Mouse (Mus musculus) adrenal gland, adult (tissue): Measurements from ENCODE around the gene Fblim1.
A peak's percentile ranks its signal among the peaks of the same experiment; 100 is the strongest.

Experiments used
- DNase-seq, 2 experiments: peaks; one replicate each; pipeline ENCODE4 v3.0.0; 2022 to 2023; ENCODE audit warnings: low spot score in 1 of 2; ENCODE audit not compliant: inconsistent age in 2 of 2

Gene Fblim1

DNA sequence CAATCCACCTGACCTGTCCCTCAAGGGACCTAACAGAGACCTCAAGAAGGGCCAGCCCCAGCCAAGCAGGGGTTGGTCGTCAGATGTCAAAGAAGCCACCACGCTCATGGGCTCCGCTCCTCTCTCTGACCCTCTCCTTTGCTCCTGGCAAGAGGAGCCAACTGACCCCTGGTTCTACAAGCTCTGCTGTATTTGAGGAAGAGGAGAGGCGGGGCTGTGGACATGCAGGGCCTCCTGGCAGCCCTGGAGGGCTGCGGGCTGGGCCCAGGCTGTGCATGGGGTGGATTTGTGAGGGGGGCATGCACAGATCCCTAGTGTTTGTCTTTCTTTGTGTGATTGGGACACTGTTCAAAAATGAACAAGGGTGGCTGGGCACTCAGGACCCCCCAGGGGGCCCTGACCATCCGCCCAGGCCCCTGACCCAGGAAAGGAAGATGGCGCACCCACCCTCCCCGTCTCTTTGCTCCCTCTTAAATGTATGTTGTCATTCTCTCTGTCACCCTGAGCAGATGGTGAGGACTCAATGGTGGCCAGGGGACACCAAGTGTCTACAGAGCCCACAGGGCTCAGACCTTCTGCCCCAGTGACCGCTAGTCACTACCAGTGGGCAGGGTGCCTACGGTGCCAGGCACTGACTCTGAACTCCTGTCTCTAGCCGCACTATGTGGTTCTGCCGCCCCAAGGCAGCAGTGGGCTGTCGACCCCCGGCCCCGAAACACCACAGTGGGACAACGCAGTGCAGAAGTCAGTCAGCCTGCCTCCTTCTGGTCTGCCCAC lies 20.1 kb upstream of the Fblim1 start:
- no peak for DNase-seq

DNA sequence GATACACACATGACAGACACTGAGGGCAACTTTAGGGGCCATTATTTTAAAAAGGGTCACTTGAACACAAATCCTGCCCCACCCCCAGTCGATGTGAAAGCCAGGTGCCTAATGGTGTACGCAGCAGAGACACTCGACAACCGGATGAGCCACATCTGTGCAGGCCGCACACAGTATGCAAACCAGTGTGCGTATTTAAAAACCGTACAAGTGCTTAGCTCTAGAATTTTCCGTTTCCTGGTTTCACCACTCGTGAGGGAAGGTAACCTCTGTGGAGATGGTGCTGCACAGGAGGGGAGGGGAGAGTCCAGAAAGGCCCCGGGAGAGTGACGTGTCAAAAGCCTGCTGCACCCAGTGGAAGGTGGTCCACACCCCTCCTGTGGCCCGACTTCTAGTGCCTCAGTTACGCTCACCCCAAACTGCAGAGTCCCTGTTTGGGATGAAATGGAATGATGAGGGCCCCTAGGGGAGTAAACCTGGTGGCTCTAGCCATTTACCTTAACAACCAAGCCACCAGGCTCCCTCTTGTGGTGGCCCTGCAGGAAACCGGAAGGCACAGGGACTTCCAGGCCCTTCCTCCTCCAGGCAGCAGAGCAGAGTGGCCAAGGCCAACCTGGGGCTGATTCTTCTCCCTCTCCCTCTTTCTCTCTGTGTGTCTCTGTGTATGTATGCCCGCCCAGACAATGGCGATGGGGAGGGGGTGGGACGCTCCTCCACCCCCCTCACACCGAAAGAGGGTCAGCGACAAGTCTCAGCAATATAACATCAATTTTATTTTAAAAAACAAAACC lies 19.3 kb upstream of the Fblim1 start:
- DNase-seq, result peak; percentile 64 to 72

- peak in 1 of 2 experiments; percentile 63 for DNase-seq
Measured at GRCm38 (mm10) chr4:141624134-141624533, 18.2 kb upstream of the Fblim1 start.

DNA sequence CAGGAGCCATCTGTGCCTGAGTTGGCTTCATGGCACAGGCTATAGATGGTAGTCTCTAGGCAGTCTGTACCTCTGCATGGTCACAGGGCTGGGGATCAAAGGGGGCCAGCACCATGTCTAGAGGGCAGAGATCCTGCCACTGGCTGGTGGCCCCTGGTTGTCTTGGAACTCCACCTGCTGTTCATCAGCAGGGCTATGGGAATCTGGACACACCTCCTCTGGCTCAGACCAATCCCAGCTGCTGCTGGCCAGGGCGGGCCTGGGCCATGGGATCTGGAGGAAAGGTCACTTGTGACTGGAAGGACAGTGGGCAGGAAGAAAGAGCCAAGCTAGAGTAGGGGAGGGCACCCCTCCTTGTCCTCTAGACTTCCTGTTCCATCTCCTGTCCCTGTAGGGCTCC lies 17.8 kb upstream of the Fblim1 start, which contains the start of gene Slc25a34:
Gene Slc25a34, minus strand, starts transcription at position 156 of the 400 bp plus-strand sequence.
- peak; percentile 91 to 92 for DNase-seq

DNA sequence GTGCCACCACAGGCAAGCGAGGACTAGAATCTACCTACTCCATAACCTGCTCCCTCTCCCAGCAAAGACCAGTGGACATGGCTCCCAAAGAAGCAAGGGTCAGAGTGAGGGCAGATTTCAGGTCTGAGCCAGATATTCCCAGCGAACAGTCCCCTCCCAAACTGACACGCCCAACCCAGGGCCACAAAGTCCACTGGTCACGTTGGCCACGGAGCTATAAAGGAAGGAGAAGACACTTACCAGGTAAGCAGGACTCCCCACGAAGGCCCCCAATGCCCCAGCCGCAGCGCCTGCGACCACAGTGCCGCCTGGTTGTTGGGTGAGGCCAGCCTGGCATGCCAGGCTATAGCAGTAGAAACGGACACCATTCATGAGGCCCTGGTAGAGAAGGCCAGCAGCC lies 17.1 kb upstream of the Fblim1 start:
- no peak for DNase-seq

GRCm38 (mm10) chr4:141622580-141622979 lies 16.7 kb upstream of the Fblim1 start:
- no peak for DNase-seq

GRCm38 (mm10) chr4:141622091-141622490 lies 16.2 kb upstream of the Fblim1 start:
- no peak for DNase-seq

GRCm38 (mm10) chr4:141621297-141621696 lies 15.4 kb upstream of the Fblim1 start:
- no peak for DNase-seq

DNA sequence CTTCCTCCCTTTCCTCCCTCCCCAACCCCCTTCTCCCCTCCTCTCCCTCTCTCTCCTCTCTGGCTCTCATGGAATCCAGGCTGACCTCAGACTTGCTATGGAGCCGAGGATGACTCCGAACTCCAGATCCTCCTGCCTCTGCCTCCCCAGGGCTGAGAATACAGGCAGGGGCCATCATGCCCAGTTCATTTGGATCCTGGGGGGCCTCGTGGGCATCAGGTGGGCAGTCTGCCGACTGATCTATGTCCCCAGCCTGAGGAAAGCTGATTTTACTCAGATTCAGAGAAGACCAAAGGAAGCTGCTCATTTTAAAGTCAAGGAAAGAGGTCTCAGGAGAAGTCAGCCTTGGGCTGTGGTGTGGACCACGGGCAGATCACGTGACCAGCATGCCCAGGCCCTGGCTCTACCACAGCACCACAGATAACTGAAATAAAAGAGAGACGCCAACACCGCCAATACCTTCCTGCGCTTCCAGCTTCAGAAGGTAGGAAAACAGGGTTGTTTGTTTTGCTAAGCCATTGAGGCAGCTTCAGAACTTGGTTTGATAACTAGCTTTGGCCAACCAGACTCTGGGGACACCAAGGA lies 13.5 kb upstream of the Fblim1 start:
- DNase-seq, result no peak

DNA sequence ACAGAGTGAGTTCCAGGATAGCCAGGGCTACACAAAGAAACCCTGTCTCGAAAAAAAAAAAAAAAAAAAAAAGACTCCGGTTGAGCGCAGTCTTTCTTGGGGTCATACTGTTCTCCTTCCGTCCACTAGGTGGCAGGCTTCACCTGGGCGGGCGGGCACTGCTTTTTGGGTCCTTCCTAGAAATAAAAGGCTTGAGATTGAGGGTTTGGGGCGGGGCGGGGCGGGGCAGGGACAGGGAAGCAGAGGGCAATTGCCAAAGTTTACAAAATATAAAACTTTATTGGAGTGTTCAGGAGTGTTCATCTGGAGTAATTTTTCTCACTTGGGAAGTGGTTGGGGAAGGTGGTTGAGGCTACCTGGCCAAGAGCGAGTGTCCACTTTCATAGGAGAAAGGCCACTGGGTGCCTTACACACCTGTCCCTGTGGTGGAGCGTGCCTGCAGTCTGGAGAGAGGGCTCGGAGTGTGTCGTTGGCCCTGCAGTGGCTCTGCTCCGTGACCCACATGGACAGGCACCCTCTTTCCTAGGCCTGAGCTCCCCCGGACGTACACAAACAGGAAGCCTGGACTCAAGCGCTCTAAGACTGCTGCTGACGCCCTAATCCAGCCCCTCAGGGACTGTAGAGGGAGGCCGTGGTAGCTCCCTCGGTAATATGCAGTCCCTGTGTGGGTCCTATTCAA lies 12.8 kb upstream of the Fblim1 start, which contains the start of gene Tmem82:
Gene Tmem82, minus strand, starts transcription at position 69 of the 679 bp plus-strand sequence.
- DNase-seq, result peak; percentile 65 to 87

GRCm38 (mm10) chr4:141617863-141618564 lies 12.1 kb upstream of the Fblim1 start:
- peak; percentile 56 to 71 for DNase-seq

DNA sequence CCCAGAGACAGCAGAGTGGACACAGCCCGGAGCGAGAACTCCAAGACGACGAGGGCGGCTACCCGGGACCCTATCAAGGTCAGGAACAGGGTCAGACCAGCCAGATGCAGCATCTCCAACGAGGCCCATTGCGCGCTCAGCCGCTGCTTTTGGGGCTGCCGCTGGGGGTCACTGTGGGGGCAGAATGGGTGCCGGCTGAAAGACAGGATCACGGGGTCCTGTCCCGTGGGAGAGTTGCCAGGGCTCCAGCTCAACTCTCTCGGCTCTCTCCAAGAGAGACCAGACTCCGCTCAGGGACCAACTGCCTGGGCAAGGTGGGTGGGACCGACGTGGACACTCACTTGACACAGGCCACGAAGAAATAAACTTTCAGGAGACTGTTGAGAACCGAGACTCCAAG lies 11.4 kb upstream of the Fblim1 start:
- peak; percentile 81 to 83 for DNase-seq

DNA sequence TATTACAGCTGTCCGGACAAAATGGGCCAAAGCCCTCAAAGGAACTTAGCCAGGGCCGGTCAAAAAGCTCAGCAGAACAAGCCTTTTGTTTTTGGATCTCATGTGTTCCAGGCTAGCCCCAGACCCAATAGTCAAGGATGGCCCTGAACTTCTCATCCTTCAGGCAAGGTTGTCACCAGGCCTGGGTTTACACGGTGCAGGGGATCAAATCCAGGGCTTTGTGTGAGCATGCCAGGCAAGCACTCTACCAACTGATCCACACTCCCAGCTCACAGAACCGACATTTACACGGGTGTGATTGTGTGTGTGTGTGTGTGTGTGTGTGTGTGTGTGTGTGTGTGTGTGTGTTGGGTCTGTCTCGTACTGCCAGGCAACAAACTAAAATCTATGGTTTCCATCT lies 10.9 kb upstream of the Fblim1 start:
- DNase-seq, result no peak

DNA sequence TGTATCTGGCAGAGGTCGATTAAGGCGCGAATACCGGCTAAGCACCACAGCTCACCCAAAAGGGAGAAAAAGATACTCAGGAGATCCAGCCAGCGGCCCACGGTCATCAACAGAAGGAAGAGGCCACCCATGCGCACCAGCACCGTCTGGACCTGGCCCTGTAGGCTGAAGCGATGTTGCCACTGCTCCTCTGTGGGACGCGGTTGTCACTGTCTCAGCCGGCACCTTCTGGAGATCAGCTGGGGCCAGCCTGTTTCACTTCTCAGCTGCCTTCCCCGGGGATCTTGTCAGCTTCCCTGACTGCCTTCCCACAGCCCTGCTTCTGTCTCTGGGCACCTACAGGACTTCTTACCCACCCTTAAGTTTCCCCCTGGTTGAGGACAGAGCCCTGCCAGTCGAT lies 9.1 kb upstream of the Fblim1 start:
- DNase-seq, result no peak

DNA sequence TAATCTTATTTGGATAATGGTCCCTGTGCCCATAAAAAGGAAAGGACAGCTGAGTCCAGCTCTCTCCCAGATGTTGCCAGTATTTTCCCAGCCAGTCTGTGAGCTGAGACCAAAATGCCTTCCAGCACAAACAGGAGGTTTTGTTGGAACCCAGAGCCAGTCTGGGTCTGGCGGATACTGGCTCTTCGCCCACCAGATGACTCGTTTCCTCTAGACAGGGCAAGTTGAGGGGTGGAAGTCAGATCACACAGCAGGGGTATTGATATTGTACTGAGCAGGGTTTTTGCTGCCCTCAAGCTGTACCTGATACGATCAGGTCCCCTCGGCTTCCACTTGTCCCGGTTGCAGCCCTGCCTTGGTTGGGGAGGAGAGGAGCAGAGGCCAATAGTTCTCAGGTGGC lies 3.6 kb upstream of the Fblim1 start:
- peak in 1 of 2 experiments; percentile 63 for DNase-seq

DNA sequence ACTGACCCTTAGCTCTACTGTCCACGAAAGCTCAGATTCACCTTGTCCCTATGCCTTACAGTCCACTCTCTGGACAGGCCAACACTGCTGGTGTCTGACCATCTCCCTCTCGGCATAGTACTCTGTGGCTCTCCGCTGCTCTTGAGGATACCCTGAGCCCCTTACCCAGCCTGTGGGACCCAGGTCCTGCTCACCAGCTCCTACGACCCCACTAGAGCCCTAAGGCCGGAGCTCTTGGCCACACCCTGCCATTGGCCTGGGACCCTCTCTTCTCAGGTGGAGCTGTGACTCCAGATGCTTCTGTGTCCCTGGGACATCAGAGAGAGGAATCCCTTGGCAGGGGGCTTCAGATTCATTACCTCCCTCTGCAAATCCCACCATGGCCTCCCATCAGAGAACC lies 475 bp downstream of the Fblim1 start:
- DNase-seq, result no peak

GRCm38 (mm10) chr4:141604493-141604892 lies 1.4 kb downstream of the Fblim1 start:
- DNase-seq, result peak; percentile 31 to 61

- DNase-seq, result no peak
Measured at GRCm38 (mm10) chr4:141603921-141604320, 2.0 kb downstream of the Fblim1 start.

DNA sequence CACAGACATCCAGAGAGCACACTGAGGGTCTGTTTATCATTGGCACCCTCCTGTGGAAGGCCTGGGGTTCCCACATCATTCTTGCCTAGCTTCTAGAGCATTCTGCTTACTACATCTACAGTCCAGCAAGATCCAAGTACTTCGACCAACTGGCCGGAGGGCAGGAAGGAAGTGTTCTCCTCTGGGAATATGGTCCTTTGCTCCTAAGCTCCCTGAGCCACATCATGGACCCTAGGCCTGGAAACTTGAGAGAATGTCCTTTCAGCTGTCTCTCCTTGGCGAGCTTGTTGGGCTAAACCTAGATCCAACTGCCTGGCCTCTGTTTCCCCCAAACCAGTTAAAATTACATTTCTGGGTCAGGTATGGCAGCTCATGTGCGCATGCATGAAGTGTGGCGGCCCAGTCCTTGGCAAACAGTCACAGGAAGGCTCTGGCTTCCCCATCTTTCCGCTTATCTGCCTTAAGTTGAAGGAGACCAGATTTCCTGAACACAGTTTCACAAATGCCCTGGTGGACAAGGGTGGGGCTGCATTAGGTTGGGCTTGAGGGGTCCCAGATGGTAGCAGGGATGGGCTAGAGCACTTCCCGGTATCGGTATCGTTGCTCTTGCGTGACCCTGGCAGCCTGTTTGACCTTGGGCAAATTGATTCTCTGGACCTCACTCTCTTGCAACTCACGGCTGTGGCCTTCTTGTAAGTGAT lies 3.2 kb downstream of the Fblim1 start:
- peak in 1 of 2 experiments; percentile 60 for DNase-seq
